Mouse (Mus musculus) frontal cortex, adult (tissue): ENCODE data around the gene Lrrc20.
"Not testable (repeated sequence)": the region's sequence is repeated elsewhere in the genome, so short reads cannot be mapped to it uniquely, and the experiment has no call there.

ENCODE experiments used
- ATAC-seq: cut with Nextera tagmentation; 2 replicates; pipeline ENCODE4 v1.9.2; 2017; ENCODE audit warnings: mild to moderate bottlenecking, moderate library complexity, mixed read lengths; ENCODE audit not compliant: low TSS enrichment

Lrrc20 gene

GRCm38 (mm10) chr10:61475594-61476439 is at the start of gene Lrrc20:
Lrrc20 (plus strand) TSS chr10:61475801.
- peak; percentile 97 for ATAC-seq

GRCm38 (mm10) chr10:61426251-61426757 is 49.3 kb upstream of the Lrrc20 start:
- no peak for ATAC-seq

- ATAC-seq = no peak
These were observed 47.6 kb upstream of the Lrrc20 start for GRCm38 (mm10) chr10:61427951-61428350.

- no peak for ATAC-seq
These were observed 47.2 kb upstream of the Lrrc20 start for GRCm38 (mm10) chr10:61428416-61428815.

- no peak for ATAC-seq
These were observed 46.6 kb upstream of the Lrrc20 start for GRCm38 (mm10) chr10:61429043-61429442.

GRCm38 (mm10) chr10:61431375-61431774 is 44.2 kb upstream of the Lrrc20 start:
- ATAC-seq = peak; percentile 97

GRCm38 (mm10) chr10:61440202-61440800 is 35.3 kb upstream of the Lrrc20 start:
- ATAC-seq = no peak

GRCm38 (mm10) chr10:61443456-61443855 is 32.1 kb upstream of the Lrrc20 start:
- ATAC-seq = no peak

- ATAC-seq = no peak
These were observed 31.7 kb upstream of the Lrrc20 start for GRCm38 (mm10) chr10:61443876-61444275.

GRCm38 (mm10) chr10:61445016-61445415 is 30.6 kb upstream of the Lrrc20 start:
- ATAC-seq = peak; percentile 31; the same call in 1 of the 2 replicates

- ATAC-seq = no peak
These were observed 27.8 kb upstream of the Lrrc20 start for GRCm38 (mm10) chr10:61447581-61448353.

- no peak for ATAC-seq
These were observed 26.8 kb upstream of the Lrrc20 start for GRCm38 (mm10) chr10:61448834-61449233.

- no peak for ATAC-seq
These were observed 24.1 kb upstream of the Lrrc20 start for GRCm38 (mm10) chr10:61451463-61451930.

GRCm38 (mm10) chr10:61451931-61452617 is 23.5 kb upstream of the Lrrc20 start:
- ATAC-seq = peak; percentile 60

- ATAC-seq = peak; percentile 97
These were observed 23.0 kb upstream of the Lrrc20 start, which contains the start of gene Eif4ebp2 for GRCm38 (mm10) chr10:61452645-61453044. Eif4ebp2 (minus strand) TSS chr10:61452661.

- not testable (repeated sequence) for ATAC-seq
These were observed 22.4 kb upstream of the Lrrc20 start for GRCm38 (mm10) chr10:61453171-61453570.

- ATAC-seq = no peak
These were observed 18.4 kb upstream of the Lrrc20 start for GRCm38 (mm10) chr10:61457182-61457581.

GRCm38 (mm10) chr10:61465009-61465408 is 10.6 kb upstream of the Lrrc20 start:
- no peak for ATAC-seq

- ATAC-seq = no peak
These were observed 9.4 kb upstream of the Lrrc20 start for GRCm38 (mm10) chr10:61466242-61466641.

GRCm38 (mm10) chr10:61466873-61467272 is 8.7 kb upstream of the Lrrc20 start:
- ATAC-seq = peak; percentile 50; the same call in 1 of the 2 replicates

- ATAC-seq = no peak
These were observed 6.7 kb upstream of the Lrrc20 start for GRCm38 (mm10) chr10:61468900-61469299.
